Mouse (Mus musculus): ENCODE results near the gene Myt1.
"Not testable (repeated sequence)": the region's sequence is repeated elsewhere in the genome, so short reads cannot be mapped to it uniquely, and the experiment has no call there.

The Myt1 gene

GRCm38 (mm10) chr2:181781421-181781820, 18.3 kb downstream of the Myt1 start:
- no peak for DNase-seq

DNA sequence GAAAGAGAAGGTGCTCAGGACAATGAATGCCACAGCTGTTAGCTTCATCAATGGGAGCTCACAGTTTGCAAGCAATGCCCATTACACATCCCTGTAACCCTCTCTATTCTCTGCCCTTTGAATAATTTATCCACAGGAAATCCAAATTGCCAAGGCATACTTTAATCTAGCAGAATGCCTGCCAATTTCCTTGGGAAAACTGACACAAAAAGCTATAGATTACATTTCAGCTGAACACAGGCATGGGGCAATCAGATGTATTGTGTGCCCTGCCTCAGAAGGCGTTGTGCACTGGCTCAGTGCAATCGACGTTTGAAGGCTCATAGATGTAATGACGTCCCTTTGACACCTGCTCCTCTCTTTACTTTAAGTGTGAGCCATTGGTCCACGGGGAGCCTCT, 24.7 kb downstream of the Myt1 start:
- DNase-seq = no peak

GRCm38 (mm10) chr2:181789396-181789795, 26.3 kb downstream of the Myt1 start:
- DNase-seq = no peak

DNA sequence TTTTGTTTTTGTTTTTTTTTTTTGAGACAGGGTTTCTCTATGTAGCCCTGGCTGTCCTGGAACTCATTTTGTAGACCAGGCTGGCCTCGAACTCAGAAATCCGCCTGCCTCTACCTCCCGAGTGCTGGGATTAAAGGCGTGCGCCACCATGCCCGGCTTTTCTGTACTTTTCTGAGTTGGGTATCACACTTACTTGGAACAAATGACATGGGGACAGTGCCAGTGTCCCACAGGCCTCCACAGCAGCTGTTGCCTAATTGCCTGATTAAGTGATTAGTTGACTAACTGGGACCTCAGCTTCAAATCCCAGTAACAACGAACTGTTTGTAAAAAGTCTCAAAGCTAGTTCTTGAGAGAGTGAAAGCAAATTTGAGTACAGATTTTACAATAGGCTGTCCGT, 30.1 kb downstream of the Myt1 start:
- not testable (repeated sequence) for DNase-seq

DNA sequence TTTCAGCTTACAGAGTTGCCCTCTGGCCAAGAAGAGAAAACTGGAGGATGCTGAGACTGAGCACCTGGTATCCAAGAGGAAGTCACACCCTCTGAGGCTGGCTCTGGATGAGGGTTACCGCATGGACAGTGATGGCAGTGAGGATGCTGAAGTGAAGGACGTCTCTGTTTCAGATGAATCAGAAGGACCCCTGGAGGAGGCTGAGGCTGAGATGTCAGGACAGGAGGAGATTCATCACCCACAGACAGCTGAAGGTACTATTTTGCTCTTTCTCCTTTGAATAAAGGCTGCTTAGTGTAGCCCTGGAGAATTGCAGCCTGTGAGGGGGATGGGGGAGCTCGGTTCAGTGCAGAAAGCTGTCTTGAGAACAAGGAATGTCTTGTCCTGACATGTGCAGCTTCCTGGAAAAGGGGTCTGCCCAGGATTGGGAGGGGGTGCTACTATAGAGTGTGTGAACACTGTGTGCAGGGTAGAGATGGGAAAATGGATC, 32.6 kb downstream of the Myt1 start:
- DNase-seq = peak; percentile 53 to 65

DNA sequence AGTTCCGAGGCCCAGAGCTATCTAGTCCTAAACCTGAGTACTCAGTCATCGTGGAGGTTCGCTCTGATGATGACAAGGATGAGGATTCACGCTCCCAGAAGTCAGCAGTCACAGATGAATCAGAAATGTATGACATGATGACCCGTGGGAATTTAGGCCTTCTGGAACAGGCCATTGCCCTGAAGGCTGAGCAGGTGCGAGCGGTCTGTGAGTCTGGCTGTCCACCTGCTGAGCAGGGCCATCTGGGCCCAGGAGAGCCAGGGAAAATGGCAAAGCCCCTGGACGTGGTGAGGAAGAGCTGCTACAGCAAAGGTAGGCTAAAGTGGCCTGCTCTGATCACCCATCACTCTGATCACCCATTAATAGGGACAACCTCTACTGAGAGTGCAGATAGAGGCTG, 34.5 kb downstream of the Myt1 start:
- DNase-seq = peak; percentile 89 to 90

- DNase-seq = no peak
These were observed 66.0 kb downstream of the Myt1 start for GRCm38 (mm10) chr2:181829032-181829650.

DNA sequence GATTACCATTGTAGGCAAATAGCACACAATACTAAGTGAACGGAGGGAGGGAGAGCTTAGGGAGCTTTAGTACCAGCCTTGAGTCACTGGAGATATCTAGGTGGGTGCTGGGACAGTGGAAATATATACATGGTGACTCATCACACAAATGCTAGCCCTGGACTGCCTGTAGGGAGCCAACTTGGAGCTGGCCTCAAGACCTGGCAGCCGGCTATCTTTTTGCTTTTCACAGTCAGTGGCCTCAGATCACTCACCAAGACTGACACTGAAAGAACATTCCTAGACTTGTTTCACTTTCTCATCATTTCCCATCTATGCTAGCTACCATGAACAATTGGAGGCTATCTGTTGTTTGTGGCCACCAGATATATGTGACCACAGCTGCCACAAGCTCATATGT, 69.6 kb downstream of the Myt1 start:
- DNase-seq = peak; percentile 51 to 66

GRCm38 (mm10) chr2:181837372-181838292, 74.5 kb downstream of the Myt1 start, which contains the start of gene Pcmtd2:
Gene Pcmtd2 (plus strand): TSS chr2:181837854.
- peak; percentile 95 for DNase-seq

GRCm38 (mm10) chr2:181838293-181838680, 75.2 kb downstream of the Myt1 start:
- peak; percentile 31 to 33 for DNase-seq

GRCm38 (mm10) chr2:181845709-181846394, 82.7 kb downstream of the Myt1 start:
- DNase-seq = no peak

- peak; percentile 95 to 96 for DNase-seq
These were observed 100.8 kb downstream of the Myt1 start, which contains the start of gene Polr3k for GRCm38 (mm10) chr2:181863791-181864535. Gene Polr3k (plus strand): TSS chr2:181864337.

DNA sequence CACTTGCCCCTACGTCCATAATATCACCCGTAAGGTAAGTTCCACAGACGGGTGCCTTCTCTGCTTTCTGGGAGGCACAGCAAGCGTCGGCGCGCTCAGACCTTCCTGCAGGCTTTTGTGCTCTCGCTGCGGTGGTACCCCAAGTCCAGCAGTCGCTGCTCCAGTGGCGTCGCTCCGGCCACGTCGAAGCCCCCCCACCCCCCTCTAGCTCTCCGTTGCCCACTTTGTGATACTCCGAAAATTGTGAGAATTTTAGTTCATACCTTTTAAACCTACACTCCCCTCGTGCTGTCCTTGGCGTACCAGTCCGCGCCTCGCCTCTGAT, 101.4 kb downstream of the Myt1 start:
- no peak for DNase-seq

DNA sequence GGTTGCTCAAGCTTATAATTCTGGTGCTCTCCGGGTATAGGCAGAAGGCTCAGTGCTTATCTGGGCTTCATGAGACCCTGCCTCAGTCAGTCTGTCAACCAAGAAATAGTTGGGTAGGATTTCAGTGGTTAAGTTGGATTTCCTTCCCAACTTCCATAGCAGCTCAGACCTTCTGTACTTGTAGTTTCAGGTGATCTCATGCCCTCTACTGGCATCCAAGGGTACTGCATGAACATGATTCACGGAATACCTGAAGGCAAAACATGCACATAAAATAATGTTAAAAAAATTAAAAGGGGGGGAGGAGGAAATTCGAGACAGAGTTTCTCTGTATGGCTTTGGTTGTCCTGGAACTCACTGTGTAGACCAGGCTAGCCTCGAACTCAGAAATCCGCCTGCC, 103.8 kb downstream of the Myt1 start:
- peak; percentile 70 to 88 for DNase-seq

DNA sequence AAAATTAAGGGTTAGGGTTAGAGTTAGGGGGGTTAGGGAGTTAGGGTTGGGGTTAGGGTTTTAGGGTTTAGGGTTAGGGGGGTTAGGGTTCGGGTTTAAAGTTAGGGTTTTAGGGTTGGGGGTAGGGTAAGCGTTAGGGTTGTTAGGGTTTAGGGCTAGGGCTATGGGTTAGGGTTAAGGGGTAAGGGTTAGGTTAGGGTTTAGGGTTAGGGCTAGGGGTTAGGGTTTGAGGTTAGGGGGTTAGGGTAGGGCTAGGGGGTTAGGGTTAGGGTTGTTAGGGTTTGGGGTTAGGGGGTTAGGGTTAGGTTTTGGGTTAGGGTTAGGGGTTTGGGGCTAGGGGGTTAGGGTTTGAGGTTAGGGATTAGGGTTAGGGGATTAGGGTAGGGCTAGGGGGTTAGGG, 107.9 kb downstream of the Myt1 start:
- no peak for DNase-seq

Data from cerebellum, postnatal 25 days (tissue).